Mouse (Mus musculus): ENCODE results near the gene Smim24. TPM values are rescaled to one million over a fixed set of nuclear protein-coding genes. Genes with fewer than 3 reads are reported as not detected.

Smim24 gene
- 1.0 and 1.2 TPM in 2 replicates for polyA plus RNA-seq (2014; fragmentation: Nextera tagmentation; extraction: Ambion mirVana)

DNA sequence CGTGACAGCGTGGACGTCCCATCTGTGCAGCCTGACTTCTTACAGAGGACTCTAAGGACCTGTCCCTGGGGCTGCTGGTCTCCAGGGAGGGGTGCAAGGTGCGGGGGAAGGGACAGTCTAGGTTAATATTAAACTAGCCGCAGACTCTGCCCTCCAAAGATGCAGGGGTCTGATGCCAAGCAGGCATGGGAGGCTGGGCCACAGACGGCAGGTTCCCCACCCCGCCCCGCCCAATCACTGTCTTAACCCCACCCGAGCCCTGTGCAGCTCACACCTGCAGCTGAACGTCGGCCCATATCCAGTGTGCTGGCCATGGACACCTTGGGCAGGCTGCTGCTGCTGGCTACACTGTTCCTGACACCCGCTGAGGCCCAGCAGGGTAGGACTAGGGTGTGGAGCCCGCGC, at the start of gene Smim24:
Smim24 (plus strand) TSS at position 271 of the 405 bp plus-strand sequence.
- Histone ChIP-seq H3K9me3 (ENCODE audit: control insufficient read depth, low read length) (no peaks in the 10 kb centered on the region), H3K9ac (replicated peaks; ENCODE audit: low read length) (no peak within 1 kb of the TSS; the same call in 1 of the 2 replicates), H3K27me3 (ENCODE audit: control insufficient read depth, insufficient read depth, low read length) (no peaks in the 10 kb centered on the region), H3K4me1 (ENCODE audit: control insufficient read depth, insufficient read depth, low read length) (peaks cover 8% of the 10 kb centered on the region; the same call in 1 of the 2 replicates), H3K4me3 (replicated peaks; ENCODE audit: low read depth, low read length) (no peak within 1 kb of the TSS), H3K36me3 (ENCODE audit: control insufficient read depth, insufficient read depth, low read length) (peaks cover 15% of the 10 kb centered on the region), H3K27ac (replicated peaks; ENCODE audit: low read depth, low read length) (no peak within 1 kb of the TSS), H3K4me2 (ENCODE audit: low read length) (peak within 1 kb of the TSS; percentile 28)
- ATAC-seq (ENCODE audit: low FRiP score, low TSS enrichment) (no peak), DNase-seq (no peak)
- 71% methylated on average over 14 of the region's 14 CpGs for WGBS

DNA sequence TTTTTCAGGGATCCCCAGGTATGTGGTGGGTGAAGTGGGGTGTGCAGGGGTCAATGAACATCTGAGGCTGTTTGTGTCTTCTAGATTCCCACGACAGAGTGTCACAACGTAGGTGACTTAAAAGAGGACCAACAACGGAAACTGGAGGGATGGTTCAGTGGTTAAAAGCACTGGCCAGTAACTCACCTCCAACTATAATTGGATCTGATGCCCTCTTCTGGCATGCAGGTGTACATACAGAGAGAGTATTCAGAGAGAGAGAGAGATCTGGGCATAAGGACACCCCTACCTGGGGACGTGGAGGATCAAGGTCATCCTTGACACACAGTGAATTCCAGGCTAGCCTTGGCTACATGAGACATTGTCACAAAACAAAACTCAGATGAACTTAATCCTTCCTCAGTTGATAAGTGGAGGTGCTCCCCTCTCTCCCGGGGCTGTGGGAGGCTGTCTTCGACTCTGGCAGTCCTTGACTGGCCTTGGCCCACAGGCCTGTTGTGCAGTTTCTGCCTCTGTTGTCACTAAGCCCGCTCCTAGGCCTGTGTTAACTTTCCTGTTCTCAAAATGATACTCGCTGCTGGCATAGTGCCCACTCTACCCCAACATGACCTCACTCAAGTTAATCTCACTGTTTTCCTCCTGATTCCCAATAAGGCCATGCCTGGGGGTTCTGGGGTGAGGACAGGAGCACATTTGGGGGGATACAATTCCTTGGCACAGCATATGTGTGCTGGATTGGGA, 48.3 kb upstream of the Smim24 start:
- H3K27me3 ChIP-seq (ENCODE audit: control insufficient read depth, insufficient read depth, low read length), result peaks cover 46% of the 10 kb centered on the region
- H3K36me3 ChIP-seq (ENCODE audit: control insufficient read depth, insufficient read depth, low read length), result no peaks in the 10 kb centered on the region
- no peak for DNase-seq
- H3K4me1 ChIP-seq (ENCODE audit: control insufficient read depth, insufficient read depth, low read length), result peaks cover 9% of the 10 kb centered on the region
- H3K9ac ChIP-seq (replicated peaks; ENCODE audit: low read length), result no peak overlapping the region
- H3K9me3 ChIP-seq (ENCODE audit: control insufficient read depth, low read length), result no peaks in the 10 kb centered on the region
- no peak overlapping the region for H3K27ac ChIP-seq (replicated peaks; ENCODE audit: low read depth, low read length)
- WGBS, result 53% methylated on average over 8 of the region's 8 CpGs
- no peak for ATAC-seq (ENCODE audit: low FRiP score, low TSS enrichment)
- H3K4me2 ChIP-seq (ENCODE audit: low read length), result no peak overlapping the region
- no peak overlapping the region for H3K4me3 ChIP-seq (replicated peaks; ENCODE audit: low read depth, low read length)

DNA sequence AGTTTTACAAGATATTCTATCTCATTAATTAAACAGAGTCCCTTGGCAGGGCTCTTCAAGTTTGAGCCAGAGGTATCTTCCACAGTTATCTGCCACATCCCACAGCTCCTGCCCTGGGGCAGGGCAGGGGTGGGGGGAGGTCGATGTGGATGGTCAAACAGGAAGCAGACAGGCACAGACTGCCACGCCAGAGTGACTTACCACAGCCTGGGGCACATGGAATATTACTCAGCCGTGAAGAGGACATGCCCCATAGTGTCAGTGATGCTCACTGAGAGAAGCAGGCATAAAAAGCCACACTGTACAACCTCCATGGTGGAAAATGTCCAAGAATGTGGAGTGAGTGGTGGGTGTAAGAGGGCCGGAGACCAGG, 47.7 kb upstream of the Smim24 start:
- H3K4me2 ChIP-seq (ENCODE audit: low read length), result no peak overlapping the region
- H3K27ac ChIP-seq (replicated peaks; ENCODE audit: low read depth, low read length), result no peak overlapping the region
- peaks cover 46% of the 10 kb centered on the region for H3K27me3 ChIP-seq (ENCODE audit: control insufficient read depth, insufficient read depth, low read length)
- H3K9me3 ChIP-seq (ENCODE audit: control insufficient read depth, low read length), result no peaks in the 10 kb centered on the region
- DNase-seq (no peak), ATAC-seq (ENCODE audit: low FRiP score, low TSS enrichment) (no peak)
- H3K36me3 ChIP-seq (ENCODE audit: control insufficient read depth, insufficient read depth, low read length), result no peaks in the 10 kb centered on the region
- H3K9ac ChIP-seq (replicated peaks; ENCODE audit: low read length), result no peak overlapping the region
- H3K4me3 ChIP-seq (replicated peaks; ENCODE audit: low read depth, low read length), result no peak overlapping the region
- H3K4me1 ChIP-seq (ENCODE audit: control insufficient read depth, insufficient read depth, low read length), result peaks cover 13% of the 10 kb centered on the region
- WGBS, result 81% methylated on average over 4 of the region's 4 CpGs

- Histone ChIP-seq H3K4me3 (replicated peaks; ENCODE audit: low read depth, low read length) (peak overlapping the region; percentile 21), H3K9me3 (ENCODE audit: control insufficient read depth, low read length) (no peaks in the 10 kb centered on the region), H3K4me2 (ENCODE audit: low read length) (peak overlapping the region; percentile 50), H3K27ac (replicated peaks; ENCODE audit: low read depth, low read length) (no peak overlapping the region), H3K9ac (replicated peaks; ENCODE audit: low read length) (peak overlapping the region; percentile 45; the same call in 1 of the 2 replicates), H3K27me3 (ENCODE audit: control insufficient read depth, insufficient read depth, low read length) (peaks cover 44% of the 10 kb centered on the region), H3K36me3 (ENCODE audit: control insufficient read depth, insufficient read depth, low read length) (no peaks in the 10 kb centered on the region), H3K4me1 (ENCODE audit: control insufficient read depth, insufficient read depth, low read length) (peaks cover 13% of the 10 kb centered on the region)
- ATAC-seq (ENCODE audit: low FRiP score, low TSS enrichment), result no peak
- peak; percentile 81 for DNase-seq
- 8% methylated on average over 55 of the region's 55 CpGs for WGBS
These were observed 46.3 kb upstream of the Smim24 start for GRCm38 (mm10) chr10:81346453-81347067.

DNA sequence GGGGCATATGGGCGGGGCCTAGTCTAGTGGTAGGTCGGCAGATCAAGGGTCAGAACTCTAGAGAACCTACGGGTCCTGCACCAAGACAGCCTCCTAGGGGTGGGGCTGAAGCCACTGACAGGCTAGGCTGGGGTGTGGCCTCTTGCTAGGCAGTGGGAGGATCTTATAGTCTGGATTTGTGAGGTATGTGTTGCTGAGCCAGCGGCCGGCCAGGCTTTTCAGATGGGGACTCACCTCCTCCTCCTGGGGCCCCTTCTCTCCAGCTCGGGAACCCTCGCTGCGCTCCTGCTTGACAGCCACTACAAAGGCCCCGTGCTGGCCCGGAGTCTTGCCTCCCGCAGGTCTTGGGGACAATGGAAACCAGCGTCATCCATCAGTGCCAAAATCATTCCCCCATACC, 43.7 kb upstream of the Smim24 start:
- no peaks in the 10 kb centered on the region for H3K9me3 ChIP-seq (ENCODE audit: control insufficient read depth, low read length)
- no peak for DNase-seq
- H3K27ac ChIP-seq (replicated peaks; ENCODE audit: low read depth, low read length), result no peak overlapping the region
- peak overlapping the region; percentile 62; the same call in 1 of the 2 replicates for H3K9ac ChIP-seq (replicated peaks; ENCODE audit: low read length)
- no peak for ATAC-seq (ENCODE audit: low FRiP score, low TSS enrichment)
- peak overlapping the region; percentile 60; the same call in 1 of the 2 replicates for H3K4me3 ChIP-seq (replicated peaks; ENCODE audit: low read depth, low read length)
- 4% methylated on average over 12 of the region's 12 CpGs for WGBS
- H3K36me3 ChIP-seq (ENCODE audit: control insufficient read depth, insufficient read depth, low read length), result no peaks in the 10 kb centered on the region
- H3K27me3 ChIP-seq (ENCODE audit: control insufficient read depth, insufficient read depth, low read length), result peaks cover 19% of the 10 kb centered on the region
- H3K4me2 ChIP-seq (ENCODE audit: low read length), result peak overlapping the region; percentile 92
- H3K4me1 ChIP-seq (ENCODE audit: control insufficient read depth, insufficient read depth, low read length), result peaks cover 11% of the 10 kb centered on the region

GRCm38 (mm10) chr10:81349961-81350350, 42.9 kb upstream of the Smim24 start:
- Histone ChIP-seq H3K4me3 (replicated peaks; ENCODE audit: low read depth, low read length) (peak overlapping the region; percentile 60), H3K9me3 (ENCODE audit: control insufficient read depth, low read length) (no peaks in the 10 kb centered on the region), H3K9ac (replicated peaks; ENCODE audit: low read length) (peak overlapping the region; percentile 62), H3K27ac (replicated peaks; ENCODE audit: low read depth, low read length) (no peak overlapping the region), H3K4me2 (ENCODE audit: low read length) (peak overlapping the region; percentile 92), H3K27me3 (ENCODE audit: control insufficient read depth, insufficient read depth, low read length) (peaks cover 11% of the 10 kb centered on the region; the same call in 1 of the 2 replicates), H3K36me3 (ENCODE audit: control insufficient read depth, insufficient read depth, low read length) (no peaks in the 10 kb centered on the region), H3K4me1 (ENCODE audit: control insufficient read depth, insufficient read depth, low read length) (peaks cover 11% of the 10 kb centered on the region)
- DNase-seq, result no peak
- 0% methylated on average over 28 of the region's 29 CpGs for whole genome bisulfite sequencing
- peak; percentile 16 for ATAC-seq (ENCODE audit: low FRiP score, low TSS enrichment)

DNA sequence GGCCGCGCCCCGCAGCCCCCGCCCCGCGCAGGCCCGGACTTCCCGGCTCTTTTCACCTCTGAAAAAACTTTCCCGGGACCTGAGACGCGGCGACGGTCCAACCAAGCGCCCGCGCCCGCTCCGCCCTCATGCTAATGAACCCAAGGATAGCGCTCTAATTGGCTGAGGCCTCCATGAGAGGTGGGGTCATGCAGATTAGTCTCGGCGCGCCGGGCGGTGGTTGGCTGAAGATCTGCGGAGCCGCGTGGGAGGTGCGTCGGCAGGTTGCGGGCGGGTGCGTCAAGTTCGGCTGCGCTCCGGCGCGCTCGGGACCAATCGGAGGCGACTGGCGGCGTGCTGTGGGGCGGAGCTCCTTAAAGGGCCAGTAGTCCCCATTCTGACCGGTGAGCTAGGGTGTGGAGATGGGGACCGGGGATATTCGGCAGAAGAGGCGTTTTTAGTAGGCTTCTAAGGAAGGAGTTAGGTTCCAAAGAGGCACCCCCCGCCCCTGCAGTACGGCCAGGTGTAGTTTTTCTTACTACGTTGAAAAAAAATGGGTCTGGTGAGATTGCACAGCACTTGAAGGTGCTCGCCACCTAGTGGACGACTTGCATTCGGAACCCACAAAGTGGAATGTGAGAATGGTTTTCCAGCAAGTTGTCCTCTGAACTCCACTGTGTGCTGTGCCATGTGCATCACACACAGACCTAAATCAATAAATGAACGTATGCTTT, 42.3 kb upstream of the Smim24 start, which contains the start of gene Hmg20b:
Hmg20b (minus strand) TSS at position 130 of the 713 bp plus-strand sequence.
- no peaks in the 10 kb centered on the region for H3K36me3 ChIP-seq (ENCODE audit: control insufficient read depth, insufficient read depth, low read length)
- peak within 1 kb of the TSS; percentile 60 for H3K4me3 ChIP-seq (replicated peaks; ENCODE audit: low read depth, low read length)
- WGBS, result under 1% methylated on average over 54 of the region's 54 CpGs
- DNase-seq, result peak; percentile 99
- H3K27ac ChIP-seq (replicated peaks; ENCODE audit: low read depth, low read length), result peak within 1 kb of the TSS; percentile 27; the same call in 1 of the 2 replicates
- no peaks in the 10 kb centered on the region for H3K9me3 ChIP-seq (ENCODE audit: control insufficient read depth, low read length)
- H3K4me2 ChIP-seq (ENCODE audit: low read length), result peak within 1 kb of the TSS; percentile 92
- H3K4me1 ChIP-seq (ENCODE audit: control insufficient read depth, insufficient read depth, low read length), result peaks cover 11% of the 10 kb centered on the region
- peak; percentile 97 for ATAC-seq (ENCODE audit: low FRiP score, low TSS enrichment)
- H3K9ac ChIP-seq (replicated peaks; ENCODE audit: low read length), result peak within 1 kb of the TSS; percentile 62
- H3K27me3 ChIP-seq (ENCODE audit: control insufficient read depth, insufficient read depth, low read length), result peaks cover 6% of the 10 kb centered on the region; the same call in 1 of the 2 replicates

GRCm38 (mm10) chr10:81351678-81352291, 41.1 kb upstream of the Smim24 start:
- no peak overlapping the region for H3K27ac ChIP-seq (replicated peaks; ENCODE audit: low read depth, low read length)
- no peak overlapping the region for H3K9ac ChIP-seq (replicated peaks; ENCODE audit: low read length)
- WGBS, result 30% methylated on average over 9 of the region's 9 CpGs
- no peak for ATAC-seq (ENCODE audit: low FRiP score, low TSS enrichment)
- H3K9me3 ChIP-seq (ENCODE audit: control insufficient read depth, low read length), result no peaks in the 10 kb centered on the region
- DNase-seq, result no peak
- no peak overlapping the region for H3K4me2 ChIP-seq (ENCODE audit: low read length)
- H3K27me3 ChIP-seq (ENCODE audit: control insufficient read depth, insufficient read depth, low read length), result no peaks in the 10 kb centered on the region
- peaks cover 11% of the 10 kb centered on the region for H3K4me1 ChIP-seq (ENCODE audit: control insufficient read depth, insufficient read depth, low read length)
- no peak overlapping the region for H3K4me3 ChIP-seq (replicated peaks; ENCODE audit: low read depth, low read length)
- H3K36me3 ChIP-seq (ENCODE audit: control insufficient read depth, insufficient read depth, low read length), result no peaks in the 10 kb centered on the region
